Mouse (Mus musculus) erythroblast, embryonic 14.5 days (primary cell): ENCODE measurements around the gene Klhdc8a.

ENCODE experiments used
- GATA1 ChIP-seq: IDR thresholded peaks from 2 replicates; pipeline ENCODE4 v1.6.1; 2012; ENCODE audit warnings: low read length, inconsistent platforms, mixed read lengths
- TAL1 ChIP-seq: IDR thresholded peaks from 3 replicates; pipeline ENCODE4 v1.6.1; 2012; ENCODE audit warnings: low read length, inconsistent platforms, mixed read lengths

GRCm38 (mm10) chr1:132290921-132291675 lies 7.3 kb upstream of the Klhdc8a start:
- no peak for TF ChIP-seq TAL1
- TF ChIP-seq GATA1: no peak
